Mouse (Mus musculus): ENCODE data around the gene Tor4a. TPM values are rescaled to one million over a fixed set of nuclear protein-coding genes. Genes with fewer than 3 reads are reported as not detected.
A peak's percentile ranks its signal among the peaks of the same experiment; 100 is the strongest.

The Tor4a gene
- total and polyA plus RNA-seq, 3 experiments: 12.6 to 20.4 (median 15.3) TPM

DNA sequence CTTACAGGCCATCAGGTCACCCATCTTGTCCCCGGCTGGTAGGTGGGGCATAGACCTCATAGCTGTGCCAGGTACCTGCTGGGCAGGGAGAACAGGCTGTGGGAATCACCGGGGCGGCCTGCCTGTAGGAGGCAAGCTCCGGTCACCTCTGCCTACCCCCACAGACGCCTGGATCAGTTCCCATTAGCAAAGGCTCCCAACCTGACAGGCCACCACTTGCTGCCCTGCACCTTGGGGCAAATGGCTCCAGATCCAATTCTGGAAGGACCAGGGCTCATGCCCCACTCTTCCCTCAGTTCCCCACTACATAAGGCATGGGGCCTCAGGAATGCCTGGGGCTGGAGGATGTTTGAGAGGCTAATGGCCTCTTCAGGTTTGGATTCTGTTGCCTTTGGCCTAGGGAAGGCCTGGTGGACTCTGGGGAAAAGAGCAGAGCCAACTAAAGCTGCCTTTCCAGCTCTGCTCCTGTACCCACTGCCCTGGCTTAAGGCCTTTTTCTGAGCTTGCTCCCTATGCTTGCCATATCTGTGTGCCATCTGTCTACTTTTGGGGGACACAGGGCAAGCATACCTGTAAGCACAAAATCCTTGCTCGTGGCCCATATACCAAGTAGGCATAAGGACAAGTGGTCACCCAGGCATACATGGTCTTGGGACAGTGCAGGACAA is 25.5 kb downstream of the Tor4a start:
- H3K4me3 ChIP-seq (replicated peaks in 1 of 3; ENCODE audit: low read depth in 2 of 3, low read length in 2 of 3, poor library complexity in 1 of 3): no peak overlapping the region
- no peak overlapping the region for H3K27ac ChIP-seq (ENCODE audit: insufficient read depth, low read depth)
- dilution Hi-C loops (cut with MboI; ENCODE audit: extremely low pct_ligation_motif_present, extremely low pct_unique_long_range_greater_than_20kb, low sequenced_read_pairs): no loop called here
- no peak for TF ChIP-seq IRF4 (IDR thresholded peaks at IDR 0.05; ENCODE audit: low read depth, low read length)
- TF ChIP-seq EP300 (IDR thresholded peaks at IDR 0.05; ENCODE audit: low read length): no peak
- TF ChIP-seq JUND (conservative IDR thresholded peaks at IDR 0.05; ENCODE audit: low read depth, low read length): no peak
- TF ChIP-seq USF1 (IDR thresholded peaks at IDR 0.05; ENCODE audit: low read depth, low read length): no peak
- no peak for TF ChIP-seq GABPA (IDR thresholded peaks at IDR 0.05; ENCODE audit: insufficient replicate concordance, low read depth, low read length)
- no peak for TF ChIP-seq MAX (IDR thresholded peaks at IDR 0.05; ENCODE audit: low read length)
- TF ChIP-seq ZC3H11A (IDR thresholded peaks at IDR 0.05; ENCODE audit: low read depth, low read length): no peak
- TF ChIP-seq MAZ (IDR thresholded peaks at IDR 0.05; ENCODE audit: low read depth, low read length): no peak
- TF ChIP-seq MXI1 (IDR thresholded peaks at IDR 0.05; ENCODE audit: low read depth, low read length): no peak
- TF ChIP-seq POLR2AphosphoS2 (IDR thresholded peaks at IDR 0.05; ENCODE audit: low read depth, low read length): no peak
- TF ChIP-seq SIN3A (IDR thresholded peaks at IDR 0.05; ENCODE audit: low read length): no peak
- TF ChIP-seq UBTF (IDR thresholded peaks at IDR 0.05; ENCODE audit: low read depth, low read length): no peak
- no peak for TF ChIP-seq ETS1 (conservative IDR thresholded peaks at IDR 0.05; ENCODE audit: low read depth, low read length)
- TF ChIP-seq NELFE (IDR thresholded peaks at IDR 0.05; ENCODE audit: low read depth, low read length): no peak
- no peak for TF ChIP-seq ZNF384 (IDR thresholded peaks at IDR 0.05; ENCODE audit: low read depth, low read length)
- no peak overlapping the region for H3K4me2 ChIP-seq (ENCODE audit: insufficient read depth, low read depth, poor library complexity, severe bottlenecking)
- peaks cover 15 to 24% of the 10 kb centered on the region in 2 experiments for H3K4me1 ChIP-seq (ENCODE audit: control insufficient read depth in 1 of 2, insufficient read depth in 2 of 2)
- no peaks in the 10 kb centered on the region for H3K36me3 ChIP-seq (replicated peaks in 1 of 2; ENCODE audit: control insufficient read depth in 1 of 2, insufficient read depth in 1 of 2, low read length in 1 of 2)
- no peaks in the 10 kb centered on the region for H3K9me3 ChIP-seq (replicated peaks; ENCODE audit: low read length)
- no peaks in the 10 kb centered on the region for H3K79me2 ChIP-seq (replicated peaks; ENCODE audit: control insufficient read depth, extremely low read depth, insufficient read depth, poor library complexity, severe bottlenecking)
- DNase-seq (ENCODE audit: extremely low read depth): no peak
- H3K27me3 ChIP-seq (replicated peaks): peaks cover 29% of the 10 kb centered on the region
- no peak overlapping the region for H3K9ac ChIP-seq (ENCODE audit: insufficient read depth, low read depth)
- in situ Hi-C loops (cut with MboI; ENCODE audit: low pct_ligation_motif_present, low pct_unique_long_range_greater_than_20kb, low sequenced_read_pairs): no loop called here

DNA sequence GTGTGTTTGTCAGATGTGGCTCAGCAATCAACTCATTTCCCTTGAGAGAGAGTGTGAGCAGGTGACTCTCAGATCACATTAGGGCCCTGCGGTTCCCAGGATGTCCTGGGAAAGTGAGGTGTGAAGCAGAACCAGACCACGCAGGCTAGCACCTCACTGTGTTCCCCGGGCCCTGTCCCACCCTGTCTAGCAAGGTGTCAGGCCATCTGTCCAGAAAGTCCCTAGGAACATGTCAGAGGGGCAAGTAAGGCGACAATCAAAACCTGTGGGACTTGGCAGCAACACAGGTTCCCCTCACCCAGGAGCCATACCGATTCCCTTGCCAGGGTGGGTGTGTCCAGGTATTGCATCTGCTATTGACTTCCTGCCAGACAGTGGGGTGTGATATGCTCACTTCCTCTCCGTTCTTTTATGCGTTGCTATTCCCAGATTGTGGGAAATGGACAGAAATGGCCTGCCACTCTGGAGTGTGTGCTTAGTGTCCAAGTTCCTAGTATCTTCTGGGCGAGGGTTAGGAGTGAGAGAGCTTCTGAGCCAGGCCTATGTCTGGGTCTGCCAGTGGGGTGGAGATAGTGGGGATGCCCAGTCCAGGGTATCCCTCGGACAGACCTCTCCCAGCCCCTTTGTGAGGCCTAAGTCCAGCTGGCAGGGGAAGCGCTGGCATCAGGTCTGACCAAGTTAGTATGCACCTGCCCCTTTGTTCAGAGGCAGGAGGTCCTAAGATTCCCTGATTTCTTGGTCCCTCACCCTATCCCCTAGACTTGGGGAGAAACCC is 26.2 kb downstream of the Tor4a start:
- dilution Hi-C loops (cut with MboI; ENCODE audit: extremely low pct_ligation_motif_present, extremely low pct_unique_long_range_greater_than_20kb, low sequenced_read_pairs): no loop called here
- H3K27me3 ChIP-seq (replicated peaks): peaks cover 22% of the 10 kb centered on the region
- H3K79me2 ChIP-seq (replicated peaks; ENCODE audit: control insufficient read depth, extremely low read depth, insufficient read depth, poor library complexity, severe bottlenecking): no peaks in the 10 kb centered on the region
- H3K4me1 ChIP-seq (ENCODE audit: control insufficient read depth in 1 of 2, insufficient read depth in 2 of 2): peaks cover 15 to 26% of the 10 kb centered on the region in 2 experiments
- no peak overlapping the region for H3K4me3 ChIP-seq (replicated peaks in 1 of 3; ENCODE audit: low read depth in 2 of 3, low read length in 2 of 3, poor library complexity in 1 of 3)
- in situ Hi-C loops (cut with MboI; ENCODE audit: low pct_ligation_motif_present, low pct_unique_long_range_greater_than_20kb, low sequenced_read_pairs): no loop called here
- no peaks in the 10 kb centered on the region for H3K36me3 ChIP-seq (replicated peaks in 1 of 2; ENCODE audit: control insufficient read depth in 1 of 2, insufficient read depth in 1 of 2, low read length in 1 of 2)
- H3K9ac ChIP-seq (ENCODE audit: insufficient read depth, low read depth): no peak overlapping the region
- DNase-seq (ENCODE audit: extremely low read depth): no peak
- no peak overlapping the region for H3K27ac ChIP-seq (ENCODE audit: insufficient read depth, low read depth)
- TF ChIP-seq CHD2 (IDR thresholded peaks at IDR 0.05; ENCODE audit: low read length): no peak
- 0 out of 2 replicates have a peak, but pooled peaks have one; percentile 4 for TF ChIP-seq EP300 (IDR thresholded peaks at IDR 0.05; ENCODE audit: low read length)
- TF ChIP-seq UBTF (IDR thresholded peaks at IDR 0.05; ENCODE audit: low read depth, low read length): no peak
- TF ChIP-seq RAD21 (IDR thresholded peaks at IDR 0.05; ENCODE audit: low read depth, low read length): no peak
- no peak overlapping the region for H3K4me2 ChIP-seq (ENCODE audit: insufficient read depth, low read depth, poor library complexity, severe bottlenecking)
- H3K9me3 ChIP-seq (replicated peaks; ENCODE audit: low read length): no peaks in the 10 kb centered on the region
